Mouse (Mus musculus) kidney, postnatal 14 days (tissue): ENCODE data around the gene Ngfr.

ENCODE experiments used
- DNase-seq: peaks from one replicate; pipeline ENCODE4 v3.0.0; 2022; ENCODE audit warnings: mixed read lengths

Ngfr gene

GRCm38 (mm10) chr11:95594686-95595212 lies 7.2 kb upstream of the Ngfr start:
- DNase-seq, result peak; percentile 37

GRCm38 (mm10) chr11:95593501-95593900 lies 6.0 kb upstream of the Ngfr start:
- no peak for DNase-seq

- DNase-seq, result no peak
Measured at GRCm38 (mm10) chr11:95592691-95593090, 5.2 kb upstream of the Ngfr start.

- DNase-seq, result no peak
Measured at GRCm38 (mm10) chr11:95589195-95589594, 1.7 kb upstream of the Ngfr start.

- no peak for DNase-seq
Measured at GRCm38 (mm10) chr11:95586751-95587422, 648 bp downstream of the Ngfr start.

GRCm38 (mm10) chr11:95586184-95586583 lies 1.4 kb downstream of the Ngfr start:
- DNase-seq, result peak; percentile 87

GRCm38 (mm10) chr11:95585684-95586083 lies 1.9 kb downstream of the Ngfr start:
- no peak for DNase-seq

- peak; percentile 69 for DNase-seq
Measured at GRCm38 (mm10) chr11:95585281-95585680, 2.3 kb downstream of the Ngfr start.

- no peak for DNase-seq
Measured at GRCm38 (mm10) chr11:95584651-95585050, 2.9 kb downstream of the Ngfr start.

- no peak for DNase-seq
Measured at GRCm38 (mm10) chr11:95583396-95583795, 4.1 kb downstream of the Ngfr start.

GRCm38 (mm10) chr11:95582193-95582592 lies 5.3 kb downstream of the Ngfr start:
- no peak for DNase-seq

- DNase-seq, result no peak
Measured at GRCm38 (mm10) chr11:95579455-95579854, 8.1 kb downstream of the Ngfr start.

- DNase-seq, result peak; percentile 51
Measured at GRCm38 (mm10) chr11:95577776-95578446, 9.6 kb downstream of the Ngfr start.

- no peak for DNase-seq
Measured at GRCm38 (mm10) chr11:95576299-95576698, 11.2 kb downstream of the Ngfr start.

GRCm38 (mm10) chr11:95575791-95576190 lies 11.7 kb downstream of the Ngfr start:
- DNase-seq, result peak; percentile 27

GRCm38 (mm10) chr11:95574786-95575334 lies 12.7 kb downstream of the Ngfr start:
- DNase-seq, result no peak

- DNase-seq, result no peak
Measured at GRCm38 (mm10) chr11:95572227-95572626, 15.3 kb downstream of the Ngfr start.

GRCm38 (mm10) chr11:95571755-95572154 lies 15.8 kb downstream of the Ngfr start:
- peak; percentile 28 for DNase-seq

- DNase-seq, result no peak
Measured at GRCm38 (mm10) chr11:95570827-95571619, 16.5 kb downstream of the Ngfr start.

- DNase-seq, result no peak
Measured at GRCm38 (mm10) chr11:95569908-95570307, 17.6 kb downstream of the Ngfr start.

GRCm38 (mm10) chr11:95567936-95568715 lies 19.4 kb downstream of the Ngfr start:
- DNase-seq, result no peak

GRCm38 (mm10) chr11:95567366-95567765 lies 20.2 kb downstream of the Ngfr start:
- no peak for DNase-seq
